Mouse (Mus musculus) neural tube, embryonic 13.5 days (tissue): ENCODE data around the gene Clta. TPM values are rescaled to one million over a fixed set of nuclear protein-coding genes. Genes with fewer than 3 reads are reported as not detected.

Experiments
- ATAC-seq: fragments of 200-750 bp; cut with Nextera tagmentation; 2 replicates; pipeline ENCODE4 v1.8.0; 2017; ENCODE audit warnings: low read depth, mild to moderate bottlenecking, moderate TSS enrichment, moderate library complexity
- H3K27ac ChIP-seq: fragments of 300-500 bp; sonication (generic); replicated peaks from 2 replicates; pipeline ENCODE4 v1.5.1; 2015; ENCODE audit warnings: moderate library complexity, mild to moderate bottlenecking, inconsistent platforms
- H3K27me3 ChIP-seq: fragments of 300-500 bp; sonication (generic); 2 replicates; pipeline ENCODE4 v1.6.1; 2015; ENCODE audit warnings: mild to moderate bottlenecking, inconsistent platforms
- H3K36me3 ChIP-seq: fragments of 300-500 bp; sonication (generic); 2 replicates; pipeline ENCODE4 v1.6.1; 2015; ENCODE audit warnings: mild to moderate bottlenecking, inconsistent platforms
- H3K4me1 ChIP-seq: fragments of 300-500 bp; sonication (generic); replicated peaks from 2 replicates; pipeline ENCODE4 v1.6.1; 2015; ENCODE audit warnings: inconsistent platforms
- H3K4me2 ChIP-seq: fragments of 300-500 bp; sonication (generic); 2 replicates; pipeline ENCODE4 v1.6.1; 2015; ENCODE audit warnings: inconsistent platforms, mild to moderate bottlenecking, moderate library complexity
- H3K4me3 ChIP-seq: fragments of 300-500 bp; sonication (generic); 2 replicates; pipeline ENCODE4 v1.5.1; 2015; ENCODE audit warnings: mild to moderate bottlenecking, inconsistent platforms
- H3K9ac ChIP-seq: fragments of 300-500 bp; sonication (generic); 2 replicates; pipeline ENCODE4 v1.6.1; 2015; ENCODE audit warnings: moderate library complexity, mild to moderate bottlenecking, inconsistent platforms
- H3K9me3 ChIP-seq: fragments of 300-500 bp; sonication (generic); 2 replicates; pipeline ENCODE4 v1.6.1; 2016; ENCODE audit warnings: inconsistent platforms
- WGBS: fragments of 180-500 bp; shearing (Covaris S2); methylation state at CpG from one replicate; pipeline ENCODE4 v1.1.7; 2015; 5-methylcytosine and 5-hydroxymethylcytosine counted together
- polyA plus RNA-seq: library from polyadenylated mRNA; unstranded; fragments of >200 nt; fragmentation: Nextera tagmentation; extraction: Ambion mirVana; gene quantifications from 2 replicates; pipeline ENCODE4 v1.2.1, GENCODE M21; 2015

The Clta gene
- polyA plus RNA-seq, 1 experiment from 2014 or later: 346 TPM

GRCm38 (mm10) chr4:44012376-44013367 lies 8.4 kb downstream of the Clta start:
- Histone ChIP-seq H3K36me3 (no peaks in the 10 kb centered on the region), H3K4me2 (peak overlapping the region; percentile 99), H3K27ac (peak overlapping the region; percentile 82), H3K4me3 (peak overlapping the region; percentile 98), H3K27me3 (no peaks in the 10 kb centered on the region), H3K9me3 (no peaks in the 10 kb centered on the region), H3K4me1 (peaks cover 39% of the 10 kb centered on the region), H3K9ac (peak overlapping the region; percentile 89)
- peak; percentile 98 for ATAC-seq
- under 1% methylated on average over 77 of the region's 77 CpGs for WGBS

DNA sequence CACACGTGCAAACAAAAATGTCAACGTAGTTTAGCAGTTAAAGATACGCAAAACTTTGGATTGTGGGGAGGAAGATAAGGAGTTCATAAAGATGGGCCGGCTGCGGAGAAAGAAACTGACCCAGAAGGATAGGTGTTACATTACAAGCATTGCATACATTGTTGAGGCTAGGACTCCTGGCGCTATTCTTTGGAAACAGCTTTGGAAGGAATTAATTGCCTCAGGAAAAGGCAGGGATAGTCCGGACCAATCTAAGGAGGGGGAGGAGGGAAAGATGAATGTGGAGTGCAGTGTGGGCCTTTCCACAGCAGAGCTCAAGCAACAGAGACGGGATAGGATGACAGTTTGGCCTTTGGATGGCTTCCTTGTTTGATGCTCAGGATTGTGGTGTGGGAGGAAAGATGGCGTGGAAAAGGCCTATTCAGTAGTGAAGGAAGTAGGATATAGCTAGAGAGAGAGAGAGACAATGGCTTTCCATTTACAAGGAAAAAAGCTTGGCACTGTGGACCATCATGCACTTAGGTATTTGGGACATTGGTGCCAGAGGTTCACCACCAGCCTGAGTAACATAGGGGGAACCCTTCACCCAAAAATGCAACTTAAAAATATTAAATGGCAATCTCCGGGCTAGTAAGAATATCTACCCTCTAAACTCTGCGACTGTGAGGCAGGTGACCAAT lies 9.3 kb downstream of the Clta start:
- H3K4me1 ChIP-seq: peaks cover 39% of the 10 kb centered on the region
- peak overlapping the region; percentile 89 for H3K9ac ChIP-seq
- no peak for ATAC-seq
- WGBS: 28% methylated on average over 11 of the region's 11 CpGs
- H3K27ac ChIP-seq: no peak overlapping the region
- peak overlapping the region; percentile 99 for H3K4me2 ChIP-seq
- H3K4me3 ChIP-seq: peak overlapping the region; percentile 98
- no peaks in the 10 kb centered on the region for H3K27me3 ChIP-seq
- no peaks in the 10 kb centered on the region for H3K9me3 ChIP-seq
- peaks cover 1% of the 10 kb centered on the region; the same call in 1 of the 2 replicates for H3K36me3 ChIP-seq

- H3K27me3 ChIP-seq: no peaks in the 10 kb centered on the region
- H3K4me3 ChIP-seq: no peak overlapping the region
- no peak overlapping the region for H3K4me2 ChIP-seq
- peaks cover 27% of the 10 kb centered on the region for H3K36me3 ChIP-seq
- WGBS: 94% methylated on average over 4 of the region's 4 CpGs
- no peak overlapping the region for H3K27ac ChIP-seq
- H3K9me3 ChIP-seq: no peaks in the 10 kb centered on the region
- peaks cover 39% of the 10 kb centered on the region for H3K4me1 ChIP-seq
- H3K9ac ChIP-seq: no peak overlapping the region
- ATAC-seq: no peak
These were observed 11.8 kb downstream of the Clta start for GRCm38 (mm10) chr4:44016071-44016470.

DNA sequence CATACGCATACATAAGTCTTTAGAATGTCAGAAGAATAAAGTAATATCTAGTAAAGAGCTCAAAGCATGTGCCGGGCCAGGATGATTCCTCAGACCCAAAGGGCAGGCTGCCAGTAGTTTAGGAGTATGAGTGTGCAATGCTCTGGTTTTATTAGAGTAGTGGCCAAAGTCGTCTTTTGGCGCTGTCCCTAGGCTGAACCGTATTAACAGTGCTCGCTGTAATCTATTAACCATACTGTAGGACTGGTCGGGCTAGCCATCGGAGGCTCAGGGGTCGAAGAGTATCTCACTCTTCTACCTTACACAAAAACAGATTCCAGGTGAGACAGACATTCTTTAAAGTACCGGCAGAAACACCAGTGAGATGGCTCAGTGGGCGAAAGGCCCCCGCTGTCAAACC lies 12.5 kb downstream of the Clta start:
- WGBS: 95% methylated on average over 12 of the region's 12 CpGs
- H3K4me2 ChIP-seq: no peak overlapping the region
- peaks cover 34% of the 10 kb centered on the region for H3K36me3 ChIP-seq
- peaks cover 33% of the 10 kb centered on the region for H3K4me1 ChIP-seq
- H3K27me3 ChIP-seq: no peaks in the 10 kb centered on the region
- no peak overlapping the region for H3K9ac ChIP-seq
- no peak overlapping the region for H3K27ac ChIP-seq
- no peak for ATAC-seq
- no peak overlapping the region for H3K4me3 ChIP-seq
- H3K9me3 ChIP-seq: no peaks in the 10 kb centered on the region

- Histone ChIP-seq H3K36me3 (peaks cover 89% of the 10 kb centered on the region), H3K4me3 (no peak overlapping the region), H3K4me1 (no peaks in the 10 kb centered on the region), H3K9ac (no peak overlapping the region), H3K4me2 (no peak overlapping the region), H3K27me3 (no peaks in the 10 kb centered on the region), H3K27ac (no peak overlapping the region), H3K9me3 (no peaks in the 10 kb centered on the region)
- ATAC-seq: no peak
- 91% methylated on average over 4 of the region's 4 CpGs for WGBS
These were observed 18.1 kb downstream of the Clta start for GRCm38 (mm10) chr4:44022323-44022722.

DNA sequence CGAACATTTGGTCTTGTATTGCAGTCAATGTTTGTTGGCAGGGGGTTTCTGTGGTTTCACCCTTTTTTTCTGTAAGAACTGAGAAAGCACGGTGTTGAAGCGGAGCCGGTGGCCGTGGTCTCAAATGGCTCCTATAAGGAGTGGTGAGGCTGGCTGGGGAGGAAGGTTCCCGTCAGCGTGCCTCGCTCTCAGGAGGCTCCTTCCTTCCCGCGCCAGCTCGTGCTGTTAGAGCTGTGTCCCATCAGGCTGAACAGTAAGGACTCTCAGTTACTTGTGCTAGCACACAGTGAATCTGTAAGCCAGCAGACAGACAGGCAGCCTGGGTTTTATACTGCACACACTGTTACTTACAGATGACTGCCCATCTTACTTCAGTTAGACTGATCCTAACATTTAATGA lies 18.5 kb downstream of the Clta start:
- Histone ChIP-seq H3K27me3 (no peaks in the 10 kb centered on the region), H3K9ac (no peak overlapping the region), H3K9me3 (no peaks in the 10 kb centered on the region), H3K36me3 (peaks cover 94% of the 10 kb centered on the region), H3K27ac (no peak overlapping the region), H3K4me3 (no peak overlapping the region), H3K4me2 (no peak overlapping the region), H3K4me1 (no peaks in the 10 kb centered on the region)
- WGBS: 88% methylated on average over 11 of the region's 11 CpGs
- no peak for ATAC-seq

DNA sequence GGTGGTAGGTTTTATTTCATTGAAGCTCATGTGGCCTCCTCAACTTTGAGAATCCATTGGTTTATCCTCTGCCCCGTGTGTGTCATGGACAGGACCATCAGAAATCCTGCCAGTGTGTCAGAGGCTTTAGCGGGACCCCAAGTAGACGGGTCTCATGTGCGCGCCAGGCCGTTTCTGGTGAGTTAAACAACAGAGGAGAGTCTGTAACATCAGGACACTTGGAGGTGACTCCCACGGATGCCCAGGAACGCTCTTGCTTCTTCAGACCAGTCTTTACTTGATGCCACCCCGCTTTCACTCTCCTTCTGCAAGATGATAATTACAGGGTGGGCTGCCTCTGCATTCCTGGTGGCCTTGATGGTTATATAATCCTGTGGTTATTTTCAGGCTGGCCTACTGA lies 19.4 kb downstream of the Clta start:
- Histone ChIP-seq H3K4me2 (no peak overlapping the region), H3K4me1 (no peaks in the 10 kb centered on the region), H3K36me3 (peaks cover 100% of the 10 kb centered on the region), H3K9me3 (no peaks in the 10 kb centered on the region), H3K27me3 (no peaks in the 10 kb centered on the region), H3K4me3 (no peak overlapping the region), H3K27ac (no peak overlapping the region), H3K9ac (no peak overlapping the region)
- ATAC-seq: no peak
- WGBS: 97% methylated on average over 9 of the region's 9 CpGs

- no peaks in the 10 kb centered on the region for H3K27me3 ChIP-seq
- no peak for ATAC-seq
These were observed 20.0 kb downstream of the Clta start for GRCm38 (mm10) chr4:44024241-44024640.

DNA sequence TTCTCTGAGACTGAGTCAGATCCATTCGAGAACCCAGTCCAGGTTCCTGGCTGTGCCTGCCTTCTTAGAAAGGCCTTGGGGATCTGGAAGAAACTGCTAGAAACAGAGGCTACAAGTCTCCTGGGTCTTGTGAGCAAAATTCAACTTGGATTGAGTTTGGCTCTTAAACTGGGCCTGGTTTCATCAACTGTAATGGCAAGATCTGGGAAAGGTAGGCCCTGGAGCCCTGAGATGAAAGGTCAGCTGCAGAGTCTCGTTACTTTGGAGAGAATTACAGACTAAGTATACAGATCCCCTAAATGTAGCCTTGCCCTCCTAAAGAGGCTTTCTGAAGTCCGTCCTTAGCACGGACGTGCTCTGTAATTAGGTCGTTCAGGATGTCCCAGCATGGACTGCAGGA lies 21.3 kb downstream of the Clta start:
- H3K36me3 ChIP-seq: peaks cover 100% of the 10 kb centered on the region
- ATAC-seq: no peak
- H3K27ac ChIP-seq: no peak overlapping the region
- no peak overlapping the region for H3K4me2 ChIP-seq
- H3K4me3 ChIP-seq: no peak overlapping the region
- 89% methylated on average over 6 of the region's 6 CpGs for WGBS
- no peaks in the 10 kb centered on the region for H3K27me3 ChIP-seq
- no peaks in the 10 kb centered on the region for H3K9me3 ChIP-seq
- no peaks in the 10 kb centered on the region for H3K4me1 ChIP-seq
- no peak overlapping the region for H3K9ac ChIP-seq

More at GRCm38 (mm10) chr4:44024241-44024640, 20.0 kb downstream of the Clta start:
- Histone ChIP-seq H3K4me1 (no peaks in the 10 kb centered on the region), H3K4me2 (no peak overlapping the region), H3K36me3 (peaks cover 100% of the 10 kb centered on the region), H3K9me3 (no peaks in the 10 kb centered on the region), H3K27ac (no peak overlapping the region), H3K9ac (no peak overlapping the region), H3K4me3 (no peak overlapping the region)
- WGBS: 97% methylated on average over 6 of the region's 6 CpGs

GRCm38 (mm10) chr4:44028303-44029135 lies 24.3 kb downstream of the Clta start:
- no peaks in the 10 kb centered on the region for H3K9me3 ChIP-seq
- H3K4me3 ChIP-seq: no peak overlapping the region
- no peak overlapping the region for H3K9ac ChIP-seq
- H3K27me3 ChIP-seq: no peaks in the 10 kb centered on the region
- WGBS: 77% methylated on average over 16 of the region's 16 CpGs
- H3K36me3 ChIP-seq: peaks cover 100% of the 10 kb centered on the region
- H3K27ac ChIP-seq: no peak overlapping the region
- no peaks in the 10 kb centered on the region for H3K4me1 ChIP-seq
- H3K4me2 ChIP-seq: no peak overlapping the region
- no peak for ATAC-seq

GRCm38 (mm10) chr4:44029661-44030066 lies 25.4 kb downstream of the Clta start:
- ATAC-seq: no peak
- Histone ChIP-seq H3K27me3 (no peaks in the 10 kb centered on the region), H3K4me3 (no peak overlapping the region), H3K4me1 (no peaks in the 10 kb centered on the region), H3K36me3 (peaks cover 97% of the 10 kb centered on the region), H3K4me2 (no peak overlapping the region), H3K9me3 (no peaks in the 10 kb centered on the region), H3K27ac (no peak overlapping the region), H3K9ac (no peak overlapping the region)
- whole genome bisulfite sequencing: 93% methylated on average over 15 of the region's 15 CpGs

DNA sequence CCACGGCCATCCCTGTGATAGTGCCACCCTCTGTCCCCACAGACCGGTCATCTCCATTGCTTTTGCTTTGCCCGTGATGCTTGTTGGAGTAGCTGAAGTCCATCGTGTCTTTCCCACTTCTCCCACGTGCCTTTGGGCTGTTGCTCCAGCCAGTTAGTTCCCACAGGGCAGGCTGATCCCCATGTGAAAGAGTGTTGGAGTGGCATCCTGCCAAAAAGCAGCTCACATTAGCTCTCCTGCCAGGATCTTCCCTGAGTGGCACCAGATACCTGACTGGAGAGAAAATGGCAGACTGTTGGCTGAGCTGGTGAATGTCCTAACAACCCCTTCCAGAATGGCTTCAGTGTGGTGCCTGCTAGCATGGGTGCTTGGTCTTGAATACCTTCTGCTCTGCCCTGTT lies 27.3 kb downstream of the Clta start:
- 83% methylated on average over 5 of the region's 5 CpGs for WGBS
- Histone ChIP-seq H3K4me2 (no peak overlapping the region), H3K27me3 (no peaks in the 10 kb centered on the region), H3K36me3 (peaks cover 96% of the 10 kb centered on the region), H3K4me3 (no peak overlapping the region), H3K9ac (no peak overlapping the region), H3K9me3 (no peaks in the 10 kb centered on the region), H3K27ac (no peak overlapping the region), H3K4me1 (no peaks in the 10 kb centered on the region)
- ATAC-seq: no peak
